Mouse (Mus musculus) bone marrow macrophage, adult 2 months (primary cell): ENCODE measurements at regions not wholly inside any gene's neighbourhood (a gene's known extent, or its start where the extent isn't known, plus 50 kb on each side); places are given as distances from the start of the nearest gene placed in this dataset.

Experiments used
- CTCF ChIP-seq: IDR thresholded peaks from 2 replicates; pipeline ENCODE4 v1.5.1; 2012; ENCODE audit warnings: low read depth, mild to moderate bottlenecking, low read length, moderate library complexity
- POLR2A ChIP-seq: IDR thresholded peaks from 2 replicates; pipeline ENCODE4 v1.6.1; 2012; ENCODE audit warnings: mild to moderate bottlenecking, low read depth, low read length, borderline replicate concordance

- TF ChIP-seq CTCF (no peak), POLR2A (no peak)
Observed at GRCm38 (mm10) chr3:80372436-80372835, 430.2 kb downstream of the Gria2 start.
